Mouse (Mus musculus) brain, embryonic 14.5 days (tissue): Measurements from ENCODE around the gene Slit3.

Experiments used
- CTCF ChIP-seq: fragments of 200-500 bp; IDR thresholded peaks from 2 replicates; pipeline ENCODE4 v1.5.1; 2012; ENCODE audit warnings: inconsistent platforms, mild to moderate bottlenecking, moderate library complexity, borderline replicate concordance; ENCODE audit not compliant: insufficient read depth, insufficient read length; ENCODE audit errors: extremely low read depth
- POLR2A ChIP-seq: fragments of 200-500 bp; IDR thresholded peaks from 2 replicates; pipeline ENCODE4 v1.6.1; 2012; ENCODE audit warnings: mild to moderate bottlenecking, inconsistent platforms, borderline replicate concordance; ENCODE audit not compliant: poor library complexity, insufficient read depth, insufficient read length, severe bottlenecking; ENCODE audit errors: extremely low read depth

DNA sequence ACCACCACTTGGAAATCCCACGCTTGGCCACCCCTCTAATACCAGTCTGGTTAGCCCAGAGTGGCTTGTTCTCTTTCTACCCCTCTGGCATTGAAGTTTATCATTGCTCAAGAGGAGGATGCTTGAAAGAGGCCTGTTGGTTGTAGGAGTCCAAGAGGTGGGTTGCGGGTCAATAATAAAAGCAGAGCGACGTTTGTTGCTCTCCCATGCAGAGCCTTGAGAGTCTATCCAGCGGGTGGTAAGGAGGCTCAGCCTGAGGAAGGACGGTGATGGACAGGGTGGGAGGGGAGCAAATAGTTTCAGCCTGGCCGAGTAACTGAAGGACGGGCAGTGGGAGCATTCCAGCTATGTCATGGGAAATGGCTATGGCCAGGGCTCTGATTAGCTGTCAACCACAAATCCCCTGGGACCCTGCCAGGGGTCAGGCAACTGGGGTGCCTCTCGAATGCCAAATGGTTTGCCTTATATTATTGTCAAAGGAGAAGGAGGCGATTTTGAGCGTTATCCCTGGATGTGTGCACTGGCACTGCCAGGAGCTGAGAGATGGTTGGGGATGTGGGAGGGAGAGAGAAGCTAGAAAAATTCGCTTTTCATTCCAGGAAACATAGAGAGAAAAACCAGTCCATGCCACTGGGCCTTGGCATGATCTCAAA lies 141.4 kb downstream of the Slit3 start:
- TF ChIP-seq CTCF (no peak), POLR2A (no peak)
